Mouse (Mus musculus) limb, embryonic 12.5 days (tissue): ENCODE measurements at regions not wholly inside any gene's neighbourhood (a gene's known extent, or its start where the extent isn't known, plus 50 kb on each side); places are given as distances from the start of the nearest gene placed in this dataset.

Experiments used
- ATAC-seq: fragments of 200-750 bp; cut with Nextera tagmentation; 2 replicates; pipeline ENCODE4 v1.8.0; 2017; ENCODE audit warnings: low read depth, moderate TSS enrichment; ENCODE audit not compliant: insufficient number of reproducible peaks, insufficient read depth, low FRiP score, low TSS enrichment
- H3K27ac ChIP-seq: fragments of 300-500 bp; sonication (generic); 2 replicates; pipeline ENCODE4 v1.5.1; 2016; ENCODE audit warnings: mild to moderate bottlenecking, moderate library complexity
- H3K27me3 ChIP-seq: fragments of 300-500 bp; sonication (generic); 2 replicates; pipeline ENCODE4 v1.6.1; 2016; ENCODE audit warnings: mild to moderate bottlenecking, moderate library complexity
- H3K36me3 ChIP-seq: fragments of 300-500 bp; sonication (generic); 2 replicates; pipeline ENCODE4 v1.6.1; 2016; ENCODE audit warnings: mild to moderate bottlenecking, moderate library complexity
- H3K4me1 ChIP-seq: fragments of 300-500 bp; sonication (generic); replicated peaks from 2 replicates; pipeline ENCODE4 v1.6.1; 2016
- H3K4me2 ChIP-seq: fragments of 300-500 bp; sonication (generic); 2 replicates; pipeline ENCODE4 v1.6.1; 2016; ENCODE audit warnings: mild to moderate bottlenecking, moderate library complexity
- H3K4me3 ChIP-seq: fragments of 300-500 bp; sonication (generic); replicated peaks from 2 replicates; pipeline ENCODE4 v1.5.1; 2016; ENCODE audit warnings: mild to moderate bottlenecking
- H3K9ac ChIP-seq: fragments of 300-500 bp; sonication (generic); replicated peaks from 2 replicates; pipeline ENCODE4 v1.6.1; 2016; ENCODE audit warnings: mild to moderate bottlenecking, moderate library complexity
- H3K9me3 ChIP-seq: fragments of 300-500 bp; sonication (generic); 2 replicates; pipeline ENCODE4 v1.6.1; 2016; ENCODE audit warnings: mild to moderate bottlenecking, moderate library complexity
- WGBS: fragments of 180-500 bp; shearing (Covaris S2); methylation state at CpG from one replicate; pipeline ENCODE4 v1.1.7; 2016; 5-methylcytosine and 5-hydroxymethylcytosine counted together

GRCm38 (mm10) chr10:31257611-31258010 is 55.6 kb upstream of the Hddc2 start:
- no peak overlapping the region for H3K4me2 ChIP-seq
- ATAC-seq = no peak
- 97% methylated on average over 1 of the region's 1 CpGs for WGBS

GRCm38 (mm10) chr10:31260914-31261313 is 52.3 kb upstream of the Hddc2 start:
- H3K4me2 ChIP-seq = no peak overlapping the region
- WGBS = 79% methylated on average over 7 of the region's 7 CpGs
- no peak overlapping the region for H3K27ac ChIP-seq
- H3K4me3 ChIP-seq = no peak overlapping the region
- no peaks in the 10 kb centered on the region for H3K27me3 ChIP-seq
- no peaks in the 10 kb centered on the region for H3K4me1 ChIP-seq
- no peaks in the 10 kb centered on the region for H3K36me3 ChIP-seq
- no peak overlapping the region for H3K9ac ChIP-seq
- H3K9me3 ChIP-seq = no peaks in the 10 kb centered on the region
- no peak for ATAC-seq

More at GRCm38 (mm10) chr10:31257611-31258010, 55.6 kb upstream of the Hddc2 start:
- Histone ChIP-seq H3K9ac (no peak overlapping the region), H3K4me1 (no peaks in the 10 kb centered on the region), H3K27me3 (no peaks in the 10 kb centered on the region), H3K36me3 (no peaks in the 10 kb centered on the region), H3K9me3 (no peaks in the 10 kb centered on the region), H3K27ac (no peak overlapping the region), H3K4me3 (no peak overlapping the region)
